Mouse (Mus musculus): ENCODE results near the gene Adamts14. TPM values are rescaled to one million over a fixed set of nuclear protein-coding genes. Genes with fewer than 3 reads are reported as not detected.
A peak's percentile ranks its signal among the peaks of the same experiment; 100 is the strongest.

Gene Adamts14
- polyA plus RNA-seq, 1 experiment from 2014 or later, result 0.13 TPM

GRCm38 (mm10) chr10:61246288-61246687 lies 26.9 kb downstream of the Adamts14 start:
- Histone ChIP-seq H3K9ac (ENCODE audit: low read length) (no peak overlapping the region), H3K4me1 (ENCODE audit: control insufficient read depth, insufficient read depth, low read length) (no peaks in the 10 kb centered on the region), H3K27ac (ENCODE audit: low read depth, low read length) (no peak overlapping the region), H3K36me3 (ENCODE audit: control insufficient read depth, insufficient read depth, low read length) (no peaks in the 10 kb centered on the region), H3K4me2 (ENCODE audit: low read length) (no peak overlapping the region), H3K4me3 (ENCODE audit: low read depth, low read length) (no peak overlapping the region), H3K9me3 (replicated peaks; ENCODE audit: control insufficient read depth, low read length) (no peaks in the 10 kb centered on the region), H3K27me3 (replicated peaks; ENCODE audit: control insufficient read depth, insufficient read depth, low read length) (no peaks in the 10 kb centered on the region)
- 88% methylated on average over 6 of the region's 6 CpGs for WGBS
- ATAC-seq (no peak), DNase-seq (ENCODE audit: low spot score) (no peak)

- Histone ChIP-seq H3K9ac (ENCODE audit: low read length) (no peak overlapping the region), H3K9me3 (replicated peaks; ENCODE audit: control insufficient read depth, low read length) (no peaks in the 10 kb centered on the region), H3K4me3 (ENCODE audit: low read depth, low read length) (no peak overlapping the region), H3K27me3 (replicated peaks; ENCODE audit: control insufficient read depth, insufficient read depth, low read length) (no peaks in the 10 kb centered on the region), H3K4me2 (ENCODE audit: low read length) (no peak overlapping the region), H3K4me1 (ENCODE audit: control insufficient read depth, insufficient read depth, low read length) (no peaks in the 10 kb centered on the region), H3K36me3 (ENCODE audit: control insufficient read depth, insufficient read depth, low read length) (no peaks in the 10 kb centered on the region), H3K27ac (ENCODE audit: low read depth, low read length) (no peak overlapping the region)
- WGBS, result 65% methylated on average over 4 of the region's 4 CpGs
- ATAC-seq (no peak), DNase-seq (ENCODE audit: low spot score) (no peak)
Measured at GRCm38 (mm10) chr10:61241961-61242421, 31.2 kb downstream of the Adamts14 start.

- Histone ChIP-seq H3K9me3 (replicated peaks; ENCODE audit: control insufficient read depth, low read length) (no peaks in the 10 kb centered on the region), H3K4me3 (ENCODE audit: low read depth, low read length) (no peak overlapping the region), H3K27me3 (replicated peaks; ENCODE audit: control insufficient read depth, insufficient read depth, low read length) (no peaks in the 10 kb centered on the region), H3K4me2 (ENCODE audit: low read length) (no peak overlapping the region), H3K27ac (ENCODE audit: low read depth, low read length) (no peak overlapping the region), H3K9ac (ENCODE audit: low read length) (no peak overlapping the region), H3K4me1 (ENCODE audit: control insufficient read depth, insufficient read depth, low read length) (no peaks in the 10 kb centered on the region), H3K36me3 (ENCODE audit: control insufficient read depth, insufficient read depth, low read length) (no peaks in the 10 kb centered on the region)
- ATAC-seq (no peak), DNase-seq (ENCODE audit: low spot score) (no peak)
- 76% methylated on average over 14 of the region's 14 CpGs for WGBS
Measured at GRCm38 (mm10) chr10:61240108-61240920, 32.9 kb downstream of the Adamts14 start.

- DNase-seq (ENCODE audit: low spot score), result no peak
- H3K4me2 ChIP-seq (ENCODE audit: low read length), result no peak overlapping the region
- no peaks in the 10 kb centered on the region for H3K27me3 ChIP-seq (replicated peaks; ENCODE audit: control insufficient read depth, insufficient read depth, low read length)
- no peak overlapping the region for H3K27ac ChIP-seq (ENCODE audit: low read depth, low read length)
- no peaks in the 10 kb centered on the region for H3K36me3 ChIP-seq (ENCODE audit: control insufficient read depth, insufficient read depth, low read length)
- no peaks in the 10 kb centered on the region for H3K9me3 ChIP-seq (replicated peaks; ENCODE audit: control insufficient read depth, low read length)
- ATAC-seq, result no peak
- H3K4me3 ChIP-seq (ENCODE audit: low read depth, low read length), result no peak overlapping the region
- no peak overlapping the region for H3K9ac ChIP-seq (ENCODE audit: low read length)
- WGBS, result 74% methylated on average over 6 of the region's 6 CpGs
- no peaks in the 10 kb centered on the region for H3K4me1 ChIP-seq (ENCODE audit: control insufficient read depth, insufficient read depth, low read length)
Measured at GRCm38 (mm10) chr10:61237391-61237785, 35.9 kb downstream of the Adamts14 start.

- H3K36me3 ChIP-seq (ENCODE audit: control insufficient read depth, insufficient read depth, low read length), result no peaks in the 10 kb centered on the region
- no peak for ATAC-seq
- no peaks in the 10 kb centered on the region for H3K4me1 ChIP-seq (ENCODE audit: control insufficient read depth, insufficient read depth, low read length)
- H3K9me3 ChIP-seq (replicated peaks; ENCODE audit: control insufficient read depth, low read length), result no peaks in the 10 kb centered on the region
- no peak overlapping the region for H3K9ac ChIP-seq (ENCODE audit: low read length)
- DNase-seq (ENCODE audit: low spot score), result no peak
- no peak overlapping the region for H3K4me3 ChIP-seq (ENCODE audit: low read depth, low read length)
- no peak overlapping the region for H3K27ac ChIP-seq (ENCODE audit: low read depth, low read length)
- WGBS, result 45% methylated on average over 4 of the region's 4 CpGs
- no peak overlapping the region for H3K4me2 ChIP-seq (ENCODE audit: low read length)
- no peaks in the 10 kb centered on the region for H3K27me3 ChIP-seq (replicated peaks; ENCODE audit: control insufficient read depth, insufficient read depth, low read length)
Measured at GRCm38 (mm10) chr10:61236683-61237390, 36.4 kb downstream of the Adamts14 start.

GRCm38 (mm10) chr10:61235677-61236267 lies 37.5 kb downstream of the Adamts14 start:
- H3K27me3 ChIP-seq (replicated peaks; ENCODE audit: control insufficient read depth, insufficient read depth, low read length), result no peaks in the 10 kb centered on the region
- 93% methylated on average over 6 of the region's 6 CpGs for WGBS
- H3K36me3 ChIP-seq (ENCODE audit: control insufficient read depth, insufficient read depth, low read length), result no peaks in the 10 kb centered on the region
- no peak overlapping the region for H3K4me3 ChIP-seq (ENCODE audit: low read depth, low read length)
- H3K27ac ChIP-seq (ENCODE audit: low read depth, low read length), result no peak overlapping the region
- no peak overlapping the region for H3K9ac ChIP-seq (ENCODE audit: low read length)
- no peak for DNase-seq (ENCODE audit: low spot score)
- H3K4me2 ChIP-seq (ENCODE audit: low read length), result no peak overlapping the region
- no peak for ATAC-seq
- no peaks in the 10 kb centered on the region for H3K4me1 ChIP-seq (ENCODE audit: control insufficient read depth, insufficient read depth, low read length)
- H3K9me3 ChIP-seq (replicated peaks; ENCODE audit: control insufficient read depth, low read length), result no peaks in the 10 kb centered on the region

GRCm38 (mm10) chr10:61234319-61234718 lies 38.9 kb downstream of the Adamts14 start:
- no peak overlapping the region for H3K4me3 ChIP-seq (ENCODE audit: low read depth, low read length)
- H3K9me3 ChIP-seq (replicated peaks; ENCODE audit: control insufficient read depth, low read length), result no peaks in the 10 kb centered on the region
- no peak overlapping the region for H3K9ac ChIP-seq (ENCODE audit: low read length)
- no peak for ATAC-seq
- H3K4me2 ChIP-seq (ENCODE audit: low read length), result no peak overlapping the region
- 81% methylated on average over 4 of the region's 4 CpGs for WGBS
- H3K4me1 ChIP-seq (ENCODE audit: control insufficient read depth, insufficient read depth, low read length), result no peaks in the 10 kb centered on the region
- H3K27ac ChIP-seq (ENCODE audit: low read depth, low read length), result no peak overlapping the region
- H3K36me3 ChIP-seq (ENCODE audit: control insufficient read depth, insufficient read depth, low read length), result no peaks in the 10 kb centered on the region
- H3K27me3 ChIP-seq (replicated peaks; ENCODE audit: control insufficient read depth, insufficient read depth, low read length), result no peaks in the 10 kb centered on the region
- no peak for DNase-seq (ENCODE audit: low spot score)

- H3K27me3 ChIP-seq (replicated peaks; ENCODE audit: control insufficient read depth, insufficient read depth, low read length), result no peaks in the 10 kb centered on the region
- ATAC-seq, result no peak
- 30% methylated on average over 7 of the region's 7 CpGs for WGBS
- no peak overlapping the region for H3K4me3 ChIP-seq (ENCODE audit: low read depth, low read length)
- no peak overlapping the region for H3K9ac ChIP-seq (ENCODE audit: low read length)
- peak; percentile 29 for DNase-seq (ENCODE audit: low spot score)
- H3K4me1 ChIP-seq (ENCODE audit: control insufficient read depth, insufficient read depth, low read length), result no peaks in the 10 kb centered on the region
- H3K27ac ChIP-seq (ENCODE audit: low read depth, low read length), result no peak overlapping the region
- H3K36me3 ChIP-seq (ENCODE audit: control insufficient read depth, insufficient read depth, low read length), result no peaks in the 10 kb centered on the region
- no peaks in the 10 kb centered on the region for H3K9me3 ChIP-seq (replicated peaks; ENCODE audit: control insufficient read depth, low read length)
- no peak overlapping the region for H3K4me2 ChIP-seq (ENCODE audit: low read length)
Measured at GRCm38 (mm10) chr10:61232858-61233567, 40.2 kb downstream of the Adamts14 start.

Data from forebrain, embryonic 14.5 days (tissue).